Mouse (Mus musculus) thymus, postnatal 36 days (tissue): ENCODE results near the gene Fpr3.
"Not testable (repeated sequence)": the region's sequence is repeated elsewhere in the genome, so short reads cannot be mapped to it uniquely, and the experiment has no call there.

ENCODE experiments used
- DNase-seq, 2 experiments: peaks; one replicate each; pipeline ENCODE4 v3.0.0; 2022; ENCODE audit warnings: mixed read lengths in 2 of 2

Gene Fpr3

GRCm38 (mm10) chr17:17887774-17888248 is at the start of gene Fpr3, which contains the start of gene Fpr2:
Fpr3 (plus strand) TSS chr17:17887852.
Fpr2 (plus strand) TSS chr17:17887824.
- no peak for DNase-seq

DNA sequence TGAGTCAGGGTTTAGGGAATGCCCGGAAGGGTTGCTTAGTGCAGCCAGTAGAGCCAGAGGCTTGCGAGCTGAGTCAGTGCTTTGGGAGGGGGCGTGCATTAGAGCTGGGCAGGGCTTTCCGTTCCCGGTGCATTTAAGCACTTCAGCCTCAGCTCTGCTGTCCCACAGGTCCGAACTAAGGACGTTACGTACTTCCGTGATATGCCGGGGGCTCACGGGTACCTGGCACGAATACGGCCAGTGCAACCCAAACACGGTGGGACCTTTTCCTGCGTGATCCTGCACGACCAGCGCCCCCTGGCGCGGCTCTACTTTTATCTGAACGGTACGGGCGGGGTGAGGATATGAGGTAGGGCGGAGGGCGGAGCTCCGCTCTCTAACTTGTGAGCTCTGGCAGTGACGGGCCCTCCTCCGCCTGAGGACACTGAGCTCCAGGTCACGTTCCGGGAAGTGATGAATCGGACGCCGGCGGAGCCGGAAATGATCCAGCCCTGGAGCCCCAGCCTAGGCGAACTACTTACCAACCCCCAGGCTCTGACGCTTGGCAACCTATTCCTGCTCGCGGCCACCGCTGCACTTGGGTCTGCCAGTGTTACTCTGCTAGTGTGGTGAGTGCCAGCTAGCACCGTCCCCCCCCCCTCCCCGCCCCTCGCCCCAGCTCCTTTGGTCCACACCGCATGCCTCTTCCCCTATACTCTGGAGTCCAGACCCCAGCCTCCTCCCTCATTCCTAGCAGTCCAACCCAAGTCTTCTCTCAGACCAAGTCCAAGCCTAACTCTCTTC is 49.5 kb upstream of the Fpr3 start:
- DNase-seq: peak; percentile 96 to 97

DNA sequence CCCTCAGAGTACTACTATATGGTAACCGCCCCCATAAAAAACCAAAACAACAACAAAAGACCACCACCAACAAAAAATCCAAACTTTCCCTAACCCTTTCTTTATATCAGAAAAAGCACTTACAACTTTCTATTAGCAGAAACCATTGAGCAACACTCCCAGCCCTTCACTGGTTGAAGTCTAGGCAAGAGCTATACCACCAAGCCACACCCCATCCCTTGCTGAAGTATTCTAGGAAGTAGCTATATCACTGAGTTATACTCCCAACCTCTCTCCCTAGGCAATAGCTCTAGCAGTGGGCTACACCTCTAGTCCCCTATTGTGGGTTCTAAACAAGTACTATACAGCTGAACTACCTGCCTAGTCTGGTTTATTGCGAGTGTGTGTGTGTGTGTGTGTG is 48.4 kb upstream of the Fpr3 start:
- no peak for DNase-seq

GRCm38 (mm10) chr17:17840796-17841195 is 46.9 kb upstream of the Fpr3 start:
- no peak for DNase-seq

GRCm38 (mm10) chr17:17843534-17844261 is 44.0 kb upstream of the Fpr3 start:
- DNase-seq: no peak

GRCm38 (mm10) chr17:17844606-17845005 is 43.0 kb upstream of the Fpr3 start:
- DNase-seq: not testable (repeated sequence)

DNA sequence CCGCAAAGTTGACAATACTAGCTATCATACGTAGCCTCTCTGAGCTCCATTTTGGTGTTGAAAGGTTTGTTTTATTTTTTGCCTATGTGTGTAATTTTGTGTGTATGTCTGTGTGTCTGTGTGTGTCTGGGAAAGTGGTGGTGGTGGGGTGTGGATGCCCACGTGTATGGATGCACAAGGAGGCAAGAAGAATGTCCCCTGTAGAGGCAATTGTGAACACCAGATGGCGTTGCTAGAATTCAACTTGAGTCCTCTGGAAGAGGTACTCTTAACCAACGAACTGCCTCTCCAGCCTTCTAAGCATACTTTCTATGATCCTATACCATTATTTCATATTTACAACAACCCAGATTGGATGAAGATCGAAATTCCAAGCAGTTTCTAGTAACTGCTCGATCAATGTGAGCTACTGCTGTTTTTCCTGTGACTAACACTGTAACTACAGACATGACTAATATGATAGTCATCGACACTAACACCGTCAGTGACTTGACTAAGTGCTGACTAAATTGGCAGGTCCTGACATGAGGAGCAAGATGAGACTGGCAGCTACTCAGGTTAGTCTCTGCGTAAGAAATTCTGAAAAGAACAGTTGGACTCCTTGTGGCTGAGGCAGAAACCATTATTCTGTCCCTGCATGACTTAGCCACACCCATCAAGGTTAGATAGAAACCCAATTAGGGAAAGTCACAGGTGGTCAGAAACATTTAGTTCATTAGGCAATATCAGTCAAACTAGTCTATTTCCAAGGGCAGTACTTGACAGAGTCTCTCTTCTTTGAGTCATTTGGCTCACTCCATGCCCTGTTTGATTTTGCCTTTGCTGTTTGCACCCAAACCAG is 42.2 kb upstream of the Fpr3 start:
- DNase-seq: peak in 1 of 2 experiments; percentile 7

DNA sequence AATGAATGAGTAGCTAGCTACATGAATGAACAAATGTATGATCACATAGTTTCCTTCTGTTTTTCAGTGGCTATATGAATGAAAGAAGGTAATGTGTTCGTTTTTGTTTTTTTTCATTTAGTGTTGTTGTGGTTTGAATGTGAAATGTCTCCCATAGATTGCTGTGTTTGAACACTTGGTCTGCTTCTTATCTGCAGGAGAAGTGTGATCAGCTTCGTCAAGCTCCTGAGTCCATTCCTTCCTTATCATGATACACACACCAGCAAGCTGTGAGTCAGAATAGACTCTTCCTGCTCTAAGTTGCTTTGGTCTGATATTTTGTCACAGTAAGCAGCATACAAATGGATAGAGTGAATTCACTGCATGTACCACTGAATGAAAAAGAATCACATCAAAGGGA is 38.7 kb upstream of the Fpr3 start:
- DNase-seq: no peak

DNA sequence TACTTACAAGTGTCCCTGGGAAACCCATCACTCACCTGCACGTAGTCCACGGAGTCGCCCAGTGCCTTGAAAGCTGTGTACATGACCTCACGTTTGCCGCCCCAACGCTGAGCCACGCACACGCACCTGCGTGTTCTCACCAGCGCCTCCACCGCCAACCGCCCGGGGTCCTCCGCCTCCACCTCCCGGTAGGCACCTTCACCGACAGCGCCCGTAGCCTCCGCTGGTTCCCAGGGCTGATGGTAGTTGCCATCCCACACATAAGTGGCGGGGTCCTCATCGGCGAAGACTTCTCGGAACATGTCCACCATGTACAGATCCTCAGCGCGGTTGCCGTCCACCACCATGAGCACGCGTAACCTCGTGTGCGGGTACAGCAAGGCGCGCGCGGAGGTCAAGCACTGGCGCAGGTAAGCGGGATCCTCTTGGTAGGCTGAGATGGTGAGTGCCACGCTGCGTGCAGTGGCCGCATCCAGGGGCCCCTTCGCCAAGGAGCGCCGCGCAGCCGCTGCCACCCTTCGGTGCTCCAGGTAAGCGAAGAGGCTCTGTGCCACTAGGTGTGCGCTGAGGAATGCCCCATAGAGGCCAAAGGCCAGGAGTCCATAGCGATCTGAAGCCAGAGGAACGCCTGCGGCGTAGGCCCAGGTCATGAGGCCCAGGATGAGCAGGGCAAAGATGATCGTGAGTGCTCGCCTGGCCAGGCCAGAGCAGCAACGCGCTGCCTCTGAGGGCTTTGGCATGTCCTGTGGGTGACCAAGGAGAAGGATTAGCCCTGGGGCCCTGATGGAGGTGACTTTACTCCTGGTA is 37.5 kb upstream of the Fpr3 start:
- no peak for DNase-seq

DNA sequence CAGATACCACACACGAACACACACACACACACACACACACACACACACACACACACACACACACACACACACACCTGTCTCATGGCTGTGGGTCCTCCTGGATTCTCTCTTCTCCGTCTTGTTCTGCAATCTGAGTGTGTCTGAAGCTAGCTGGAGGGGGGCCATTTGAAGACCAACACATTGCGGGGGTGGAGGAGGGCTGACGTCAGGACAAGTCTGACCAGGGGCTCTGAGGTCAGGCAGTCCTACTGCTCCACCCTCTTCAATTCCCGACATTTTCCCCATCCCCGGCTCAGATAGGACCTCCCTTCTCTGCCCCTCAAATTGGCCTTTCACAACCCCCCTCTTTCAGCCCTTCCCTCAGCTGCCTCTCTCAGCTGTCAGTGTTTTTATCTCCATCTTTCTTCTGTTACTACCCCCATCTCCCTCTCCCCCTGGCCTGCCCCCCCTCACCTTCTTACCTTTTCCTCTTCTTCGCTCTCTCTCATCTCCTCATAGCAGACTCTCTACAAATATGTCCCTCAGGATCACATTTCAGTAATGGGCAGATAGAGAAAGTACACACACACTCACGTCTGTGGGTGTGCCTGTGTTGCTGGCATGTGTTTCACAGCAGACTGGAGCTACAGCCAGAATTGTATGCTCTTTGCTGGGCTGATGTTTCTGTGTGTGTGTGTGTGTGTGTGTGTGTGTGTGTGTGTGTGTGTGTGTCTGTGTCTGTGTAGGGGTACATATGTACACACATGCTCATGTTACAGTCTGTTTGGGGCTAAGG is 32.4 kb upstream of the Fpr3 start, which contains the start of gene Has1:
Gene Has1, minus strand, starts transcription at position 142 of the 775 bp plus-strand sequence.
- DNase-seq: no peak

DNA sequence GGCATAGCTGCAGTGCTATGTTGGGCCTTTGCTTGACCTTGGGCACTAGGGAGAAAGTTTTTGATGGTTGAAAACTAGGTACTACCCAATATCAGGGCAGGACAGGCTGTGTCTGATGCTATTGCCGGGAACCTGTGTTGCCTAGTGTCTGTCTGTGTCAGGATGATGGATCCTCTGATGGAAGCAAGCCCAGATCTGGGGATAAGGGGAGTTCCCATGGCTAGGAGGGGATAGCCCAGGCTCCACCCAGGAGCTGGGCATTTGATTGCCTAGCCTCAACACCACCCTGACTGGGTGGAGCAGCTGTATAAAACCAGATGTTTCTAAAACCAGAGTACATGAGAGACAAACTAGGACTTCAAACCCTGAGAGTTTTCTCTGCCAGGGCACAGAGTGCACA is 31.0 kb upstream of the Fpr3 start:
- DNase-seq: no peak

DNA sequence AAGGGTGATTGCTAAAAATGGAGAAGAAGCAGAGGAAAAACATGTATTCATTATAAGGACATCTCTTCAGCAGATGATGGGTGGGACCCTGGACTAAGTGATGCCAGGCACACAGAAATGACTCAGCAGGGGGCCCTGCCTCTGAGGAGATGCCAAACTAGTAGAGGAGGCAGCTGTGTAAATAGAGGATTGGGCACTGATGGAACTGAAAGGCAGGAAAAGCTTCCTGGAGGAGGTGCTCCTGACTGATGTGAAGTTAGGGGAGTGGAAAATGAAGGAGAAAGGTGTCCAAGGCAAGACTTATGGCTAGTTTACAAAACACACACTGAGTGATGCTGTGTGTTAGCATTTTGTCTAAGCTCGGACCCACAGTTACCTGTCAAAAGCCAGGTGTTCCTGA is 30.2 kb upstream of the Fpr3 start:
- no peak for DNase-seq

DNA sequence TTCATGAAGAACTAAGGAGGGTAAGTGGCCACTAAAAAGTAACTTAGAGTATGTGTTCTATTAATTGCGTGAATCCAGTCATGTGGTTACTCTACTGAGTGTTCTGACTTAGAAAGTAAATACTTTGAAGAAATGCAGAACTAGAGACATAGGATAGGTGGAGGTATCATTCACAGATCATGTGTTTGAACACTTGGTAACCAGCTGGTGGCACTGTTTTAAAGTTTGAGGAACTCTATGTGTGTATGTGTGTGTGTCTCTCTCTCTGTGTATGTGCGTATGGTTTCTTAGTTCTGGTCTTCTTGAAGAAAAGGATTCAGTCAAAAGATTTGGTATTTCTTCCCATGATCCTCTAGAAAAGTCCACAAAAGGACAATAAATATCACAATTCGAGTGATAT is 27.5 kb upstream of the Fpr3 start:
- DNase-seq: no peak

GRCm38 (mm10) chr17:17862360-17862759 is 25.3 kb upstream of the Fpr3 start:
- no peak for DNase-seq

GRCm38 (mm10) chr17:17865168-17865567 is 22.5 kb upstream of the Fpr3 start:
- no peak for DNase-seq

- no peak for DNase-seq
Observed at GRCm38 (mm10) chr17:17866801-17867469, 20.7 kb upstream of the Fpr3 start.

- no peak for DNase-seq
Observed at GRCm38 (mm10) chr17:17870892-17871550, 16.6 kb upstream of the Fpr3 start.

GRCm38 (mm10) chr17:17871697-17872096 is 16.0 kb upstream of the Fpr3 start:
- DNase-seq: no peak

GRCm38 (mm10) chr17:17879347-17879746 is 8.3 kb upstream of the Fpr3 start:
- no peak for DNase-seq

GRCm38 (mm10) chr17:17882672-17883071 is 5.0 kb upstream of the Fpr3 start:
- DNase-seq: no peak
